Mouse (Mus musculus) hindbrain, embryonic 14.5 days (tissue): Measurements from ENCODE around the gene AC131692.1. TPM values are rescaled to one million over a fixed set of nuclear protein-coding genes. Genes with fewer than 3 reads are reported as not detected.
"Not testable (repeated sequence)": the region's sequence is repeated elsewhere in the genome, so short reads cannot be mapped to it uniquely, and the experiment has no call there.

Source experiments
- ATAC-seq: fragments of 200-750 bp; cut with Nextera tagmentation; 2 replicates; pipeline ENCODE4 v1.8.0; 2017; ENCODE audit warnings: moderate number of reproducible peaks, mild to moderate bottlenecking, moderate TSS enrichment, moderate library complexity; ENCODE audit not compliant: low FRiP score
- DNase-seq: peaks from one replicate; pipeline ENCODE4 v3.0.0-alpha.2; 2015; ENCODE audit warnings: low spot score
- H3K27ac ChIP-seq: fragments of 300-500 bp; sonication (generic); 2 replicates; pipeline ENCODE4 v1.5.1; 2014; ENCODE audit warnings: mild to moderate bottlenecking, moderate library complexity
- H3K27me3 ChIP-seq: fragments of 300-500 bp; sonication (generic); 2 replicates; pipeline ENCODE4 v1.6.1; 2014; ENCODE audit warnings: mild to moderate bottlenecking, low read length, mixed read lengths; ENCODE audit not compliant: control insufficient read depth, insufficient read depth
- H3K36me3 ChIP-seq: fragments of 300-500 bp; sonication (generic); replicated peaks from 2 replicates; pipeline ENCODE4 v1.6.1; 2014; ENCODE audit not compliant: control insufficient read depth, insufficient read depth
- H3K4me1 ChIP-seq: fragments of 300-500 bp; sonication (generic); replicated peaks from 2 replicates; pipeline ENCODE4 v1.6.1; 2014; ENCODE audit warnings: antibody characterized with exemption, low read length, mixed read lengths; ENCODE audit not compliant: control insufficient read depth, insufficient read depth
- H3K4me2 ChIP-seq: fragments of 300-500 bp; sonication (generic); replicated peaks from 2 replicates; pipeline ENCODE4 v1.6.1; 2014; ENCODE audit warnings: mild to moderate bottlenecking, moderate library complexity
- H3K4me3 ChIP-seq: fragments of 300-500 bp; sonication (generic); replicated peaks from 2 replicates; pipeline ENCODE4 v1.5.1; 2014; ENCODE audit warnings: mild to moderate bottlenecking, low read length
- H3K9ac ChIP-seq: fragments of 300-500 bp; sonication (generic); 2 replicates; pipeline ENCODE4 v1.6.1; 2014
- H3K9me3 ChIP-seq: fragments of 300-500 bp; sonication (generic); 2 replicates; pipeline ENCODE4 v1.6.1; 2016; ENCODE audit warnings: low read length; ENCODE audit not compliant: control insufficient read depth
- WGBS: fragments of 180-500 bp; shearing (Covaris S2); extraction: QIAGEN DNeasy Blood & Tissue Kit; methylation state at CpG from one replicate; pipeline ENCODE4 v1.1.7; 2014; 5-methylcytosine and 5-hydroxymethylcytosine counted together
- polyA plus RNA-seq: library from polyadenylated mRNA; unstranded; fragments of >200 nt; fragmentation: Nextera tagmentation; extraction: Ambion mirVana; gene quantifications from 2 replicates; pipeline ENCODE4 v1.2.1, GENCODE M21; 2014

Gene AC131692.1
- polyA plus RNA-seq, 1 experiment from 2014 or later, result not detected

GRCm38 (mm10) chr19:6124898-6125297, 30.7 kb downstream of the AC131692.1 start:
- Histone ChIP-seq H3K4me2 (no peak overlapping the region), H3K36me3 (peaks cover 14% of the 10 kb centered on the region), H3K9ac (no peak overlapping the region), H3K9me3 (no peaks in the 10 kb centered on the region), H3K27ac (no peak overlapping the region), H3K27me3 (no peaks in the 10 kb centered on the region), H3K4me3 (no peak overlapping the region), H3K4me1 (0 out of 2 replicates have a peak, but pooled peaks cover 4% of the 10 kb centered on the region)
- DNase-seq (no peak), ATAC-seq (no peak)
- WGBS, result 88% methylated on average over 2 of the region's 2 CpGs

GRCm38 (mm10) chr19:6126289-6126688, 32.1 kb downstream of the AC131692.1 start:
- Histone ChIP-seq H3K9me3 (no peaks in the 10 kb centered on the region), H3K27ac (no peak overlapping the region), H3K4me2 (no peak overlapping the region), H3K9ac (no peak overlapping the region), H3K36me3 (peaks cover 11% of the 10 kb centered on the region), H3K4me1 (0 out of 2 replicates have a peak, but pooled peaks cover 4% of the 10 kb centered on the region), H3K4me3 (no peak overlapping the region), H3K27me3 (no peaks in the 10 kb centered on the region)
- peak; percentile 70 for DNase-seq
- WGBS, result 27% methylated on average over 4 of the region's 4 CpGs
- ATAC-seq, result no peak

- H3K4me3 ChIP-seq, result peak overlapping the region; percentile 55
- peaks cover 4% of the 10 kb centered on the region; the same call in 1 of the 2 replicates for H3K36me3 ChIP-seq
- 0 out of 2 replicates have a peak, but pooled peaks cover 4% of the 10 kb centered on the region for H3K4me1 ChIP-seq
- peak overlapping the region; percentile 57 for H3K4me2 ChIP-seq
- ATAC-seq (no peak), DNase-seq (no peak)
- WGBS, result 76% methylated on average over 10 of the region's 10 CpGs
- peak overlapping the region; percentile 90 for H3K27ac ChIP-seq
- no peaks in the 10 kb centered on the region for H3K9me3 ChIP-seq
- H3K27me3 ChIP-seq, result no peaks in the 10 kb centered on the region
- peak overlapping the region; percentile 74; the same call in 1 of the 2 replicates for H3K9ac ChIP-seq
Measured at GRCm38 (mm10) chr19:6126789-6127580, 32.8 kb downstream of the AC131692.1 start.

- Histone ChIP-seq H3K27ac (peak within 1 kb of the TSS; percentile 90), H3K9me3 (no peaks in the 10 kb centered on the region), H3K9ac (peak within 1 kb of the TSS; percentile 74), H3K4me1 (0 out of 2 replicates have a peak, but pooled peaks cover 4% of the 10 kb centered on the region), H3K4me2 (peak within 1 kb of the TSS; percentile 57), H3K36me3 (no peaks in the 10 kb centered on the region; the same call in 1 of the 2 replicates), H3K27me3 (no peaks in the 10 kb centered on the region), H3K4me3 (peak within 1 kb of the TSS; percentile 55)
- DNase-seq (peak; percentile 90), ATAC-seq (peak; percentile 94)
- WGBS, result under 1% methylated on average over 32 of the region's 32 CpGs
Measured at GRCm38 (mm10) chr19:6127760-6128341, 33.6 kb downstream of the AC131692.1 start, which contains the start of gene Snx15. Snx15 (minus strand) TSS chr19:6128304.

GRCm38 (mm10) chr19:6130414-6131128, 36.4 kb downstream of the AC131692.1 start:
- 78% methylated on average over 7 of the region's 7 CpGs for WGBS
- not testable (repeated sequence) for H3K27me3 ChIP-seq, H3K27ac ChIP-seq, H3K4me1 ChIP-seq, H3K4me3 ChIP-seq, H3K9me3 ChIP-seq, ATAC-seq, H3K4me2 ChIP-seq, DNase-seq, H3K9ac ChIP-seq
- peaks cover 14% of the 10 kb centered on the region for H3K36me3 ChIP-seq

- Histone ChIP-seq H3K36me3 (peaks cover 30% of the 10 kb centered on the region), H3K9me3 (no peaks in the 10 kb centered on the region), H3K4me3 (no peak overlapping the region), H3K27ac (no peak overlapping the region), H3K27me3 (no peaks in the 10 kb centered on the region), H3K4me1 (0 out of 2 replicates have a peak, but pooled peaks cover 4% of the 10 kb centered on the region), H3K4me2 (no peak overlapping the region), H3K9ac (no peak overlapping the region)
- WGBS, result 81% methylated on average over 7 of the region's 7 CpGs
- no peak for DNase-seq
- no peak for ATAC-seq
Measured at GRCm38 (mm10) chr19:6132171-6132827, 38.1 kb downstream of the AC131692.1 start.

- not testable (repeated sequence) for H3K27ac ChIP-seq, H3K4me3 ChIP-seq, ATAC-seq, H3K9me3 ChIP-seq, DNase-seq, H3K27me3 ChIP-seq, H3K4me1 ChIP-seq, H3K9ac ChIP-seq, H3K4me2 ChIP-seq
- peaks cover 35% of the 10 kb centered on the region for H3K36me3 ChIP-seq
- WGBS, result 68% methylated on average over 1 of the region's 1 CpGs
Measured at GRCm38 (mm10) chr19:6133197-6133596, 39.0 kb downstream of the AC131692.1 start.

GRCm38 (mm10) chr19:6136397-6136796, 42.2 kb downstream of the AC131692.1 start:
- WGBS, result 88% methylated on average over 3 of the region's 3 CpGs
- H3K36me3 ChIP-seq, result peaks cover 35% of the 10 kb centered on the region

More at GRCm38 (mm10) chr19:6136397-6136796, 42.2 kb downstream of the AC131692.1 start:
- Histone ChIP-seq H3K4me1 (peaks cover 10% of the 10 kb centered on the region), H3K9me3 (no peaks in the 10 kb centered on the region), H3K4me3 (no peak overlapping the region), H3K27me3 (no peaks in the 10 kb centered on the region), H3K9ac (no peak overlapping the region), H3K4me2 (no peak overlapping the region), H3K27ac (no peak overlapping the region)
- no peak for ATAC-seq
- DNase-seq, result no peak
